Mouse (Mus musculus): ENCODE data around the gene Ldhc. TPM values are rescaled to one million over a fixed set of nuclear protein-coding genes. Genes with fewer than 3 reads are reported as not detected.
"Not testable (repeated sequence)": the region's sequence is repeated elsewhere in the genome, so short reads cannot be mapped to it uniquely, and the experiment has no call there.

Ldhc gene
- not detected for total RNA-seq (2021)
- long read RNA-seq, experiment 1 = 0 reads
- long read RNA-seq, experiment 2 = 0 reads

- no peak for DNase-seq
Observed at GRCm38 (mm10) chr7:46860996-46861395, at the start of gene Ldhc. Ldhc (plus strand) TSS chr7:46861203.

GRCm38 (mm10) chr7:46814012-46814411 is 47.0 kb upstream of the Ldhc start:
- DNase-seq = no peak

GRCm38 (mm10) chr7:46820876-46821632 is 39.9 kb upstream of the Ldhc start:
- DNase-seq = not testable (repeated sequence)

GRCm38 (mm10) chr7:46827046-46827802 is 33.8 kb upstream of the Ldhc start:
- no peak for DNase-seq

GRCm38 (mm10) chr7:46827803-46828184 is 33.2 kb upstream of the Ldhc start:
- DNase-seq = no peak

GRCm38 (mm10) chr7:46829911-46830310 is 31.1 kb upstream of the Ldhc start:
- no peak for DNase-seq

- DNase-seq = no peak
Observed at GRCm38 (mm10) chr7:46830799-46831590, 30.0 kb upstream of the Ldhc start.

- no peak for DNase-seq
Observed at GRCm38 (mm10) chr7:46831693-46832092, 29.3 kb upstream of the Ldhc start.

GRCm38 (mm10) chr7:46832112-46832810 is 28.7 kb upstream of the Ldhc start:
- not testable (repeated sequence) for DNase-seq

GRCm38 (mm10) chr7:46833266-46833665 is 27.7 kb upstream of the Ldhc start:
- no peak for DNase-seq

- DNase-seq = no peak
Observed at GRCm38 (mm10) chr7:46833670-46834255, 27.2 kb upstream of the Ldhc start.

- DNase-seq = no peak
Observed at GRCm38 (mm10) chr7:46834994-46835610, 25.9 kb upstream of the Ldhc start.

GRCm38 (mm10) chr7:46836357-46836756 is 24.6 kb upstream of the Ldhc start:
- no peak for DNase-seq

GRCm38 (mm10) chr7:46837073-46837472 is 23.9 kb upstream of the Ldhc start:
- no peak for DNase-seq

- peak; percentile 30 for DNase-seq
Observed at GRCm38 (mm10) chr7:46838104-46838671, 22.8 kb upstream of the Ldhc start.

- peak; percentile 66 for DNase-seq
Observed at GRCm38 (mm10) chr7:46838891-46839302, 22.1 kb upstream of the Ldhc start.

GRCm38 (mm10) chr7:46839446-46839845 is 21.6 kb upstream of the Ldhc start:
- DNase-seq = no peak

GRCm38 (mm10) chr7:46839861-46840260 is 21.1 kb upstream of the Ldhc start:
- no peak for DNase-seq

- no peak for DNase-seq
Observed at GRCm38 (mm10) chr7:46840326-46840725, 20.7 kb upstream of the Ldhc start.

GRCm38 (mm10) chr7:46840787-46841525 is 20.0 kb upstream of the Ldhc start, which contains the start of gene Ldha:
Ldha (plus strand) TSS chr7:46841475.
- DNase-seq = no peak
